Mouse (Mus musculus) heart, adult 18-20 months (tissue): Measurements from ENCODE around the gene Gm6482. TPM values are rescaled to one million over a fixed set of nuclear protein-coding genes. Genes with fewer than 3 reads are reported as not detected.
"Not testable (repeated sequence)": the region's sequence is repeated elsewhere in the genome, so short reads cannot be mapped to it uniquely, and the experiment has no call there.

Experiments used
- DNase-seq, 2 experiments: peaks; one replicate each; pipeline ENCODE4 v3.0.0; 2021 to 2022; ENCODE audit warnings: mixed read lengths in 1 of 2
- long read RNA-seq, 2 experiments: library from polyadenylated mRNA; stranded (forward); transcript quantifications; one replicate each; pipeline ENCODE4 v2.0.0; 2021
- total RNA-seq, 2 experiments: library from RNA; stranded (reverse); gene quantifications; 2 replicates each; pipeline ENCODE4 v1.2.3; 2021

Gene Gm6482
- not detected for total RNA-seq
- long read RNA-seq, experiment 1: 0 reads
- long read RNA-seq, experiment 2: 0 reads

DNA sequence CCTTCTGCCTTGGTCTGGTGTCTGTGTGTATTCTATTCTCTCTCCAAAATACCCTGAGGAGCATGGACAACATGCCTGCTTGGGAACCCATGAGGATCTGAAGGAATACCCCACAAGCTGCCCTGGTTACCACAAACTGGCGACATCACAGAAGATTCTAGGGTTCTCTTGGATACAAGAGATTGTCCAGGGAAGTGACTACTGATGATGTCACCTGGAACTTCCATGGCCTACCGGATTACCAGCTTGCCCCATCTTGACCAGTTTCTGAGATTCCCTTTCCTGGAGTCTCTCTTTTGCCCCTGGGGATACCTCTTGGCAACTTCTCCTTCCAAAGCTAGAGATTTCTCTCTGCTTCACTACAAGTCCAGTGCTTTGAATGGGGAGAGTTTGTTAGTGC, at the start of gene Gm6482:
Gene Gm6482 (minus strand): TSS at position 101 of the 400 bp plus-strand sequence.
- not testable (repeated sequence) for DNase-seq

DNA sequence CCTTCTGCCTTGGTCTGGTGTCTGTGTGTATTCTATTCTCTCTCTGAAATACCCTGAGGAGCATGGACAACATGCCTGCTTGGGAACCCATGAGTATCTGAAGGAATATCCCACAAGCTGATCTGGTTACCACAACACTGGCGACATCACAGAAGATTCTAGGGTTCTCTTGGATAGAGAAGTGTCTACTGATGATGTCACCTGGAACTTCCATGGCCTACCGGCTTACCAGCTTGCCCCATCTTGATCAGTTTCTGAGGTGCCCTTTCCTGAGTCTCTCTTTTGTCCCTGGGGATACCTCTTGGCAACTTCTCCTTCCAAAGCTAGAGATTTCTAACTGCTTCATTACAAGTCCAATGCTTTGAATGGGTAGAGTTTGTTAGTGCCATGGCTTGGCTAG, 45.3 kb upstream of the Gm6482 start, which contains the start of gene Gm7954:
Gene Gm7954 (minus strand): TSS at position 101 of the 400 bp plus-strand sequence.
- DNase-seq: not testable (repeated sequence)

DNA sequence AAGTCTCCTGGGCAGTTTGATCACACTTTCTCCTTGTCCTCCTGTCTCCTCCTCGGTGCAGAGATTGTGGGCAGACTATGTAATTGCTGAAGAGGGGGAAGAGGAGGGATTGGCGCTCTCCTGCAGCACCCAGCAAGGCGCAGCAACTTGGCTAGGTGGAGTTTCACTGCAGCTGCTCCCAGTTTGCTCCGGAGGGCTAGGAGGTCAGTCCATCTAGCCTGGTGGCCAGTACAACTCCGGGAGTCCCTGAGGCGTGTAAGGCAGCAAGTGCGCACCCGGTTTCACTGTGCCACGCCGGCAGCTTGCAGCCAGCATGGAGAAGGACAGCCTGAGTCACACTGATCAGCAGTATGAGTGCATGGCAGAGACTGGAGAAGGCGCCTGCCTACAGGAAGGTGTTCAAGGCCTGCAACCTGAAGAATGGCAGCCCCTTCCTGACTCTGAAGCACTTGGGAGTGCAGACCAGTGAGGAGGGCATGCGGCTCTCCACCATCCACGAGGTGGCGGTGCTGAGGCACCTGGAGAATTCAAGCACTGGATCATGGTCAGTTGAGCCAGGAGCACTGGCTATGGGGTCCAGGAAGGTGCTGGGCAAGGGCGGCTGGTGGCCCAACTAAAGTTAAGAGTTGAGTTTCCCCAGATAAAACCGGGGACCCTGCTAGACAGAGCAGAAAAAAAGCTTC, 17.5 kb upstream of the Gm6482 start:
- DNase-seq: peak; percentile 6 to 13

DNA sequence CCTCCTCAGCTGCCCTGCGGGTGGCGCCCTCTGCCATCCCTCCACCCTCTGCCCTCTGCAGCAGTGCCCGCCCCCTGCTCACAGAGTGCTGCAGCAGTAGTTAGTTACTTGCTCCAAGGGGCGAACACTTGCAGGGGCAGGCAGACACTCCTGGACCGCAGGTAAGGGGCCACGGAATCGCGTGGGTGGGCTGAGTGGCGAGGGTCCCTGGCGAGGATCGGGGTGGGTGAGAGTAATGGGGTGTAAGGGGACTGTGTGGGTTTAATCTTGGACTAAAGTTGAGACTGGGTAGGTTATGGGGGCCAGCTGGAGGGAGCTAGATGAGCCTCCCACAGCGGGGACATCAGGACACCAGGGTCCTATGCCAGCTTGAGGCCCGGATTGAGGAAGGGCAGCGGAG, 16.6 kb upstream of the Gm6482 start:
- DNase-seq: peak in 1 of 2 experiments; percentile 0

DNA sequence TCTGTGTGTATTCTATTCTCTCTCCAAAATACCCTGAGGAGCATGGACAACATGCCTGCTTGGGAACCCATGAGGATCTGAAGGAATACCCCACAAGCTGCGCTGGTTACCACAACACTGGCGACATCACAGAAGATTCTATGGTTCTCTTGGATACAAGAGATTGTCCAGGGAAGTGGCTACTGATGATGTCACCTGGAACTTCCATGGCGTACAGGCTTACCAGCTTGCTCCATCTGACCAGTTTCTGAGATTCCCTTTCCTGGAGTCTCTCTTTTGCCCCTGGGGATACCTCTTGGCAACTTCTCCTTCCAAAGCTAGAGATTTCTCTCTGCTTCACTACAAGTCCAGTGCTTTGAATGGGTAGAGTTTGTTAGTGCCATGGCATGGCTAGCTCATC, 21.8 kb downstream of the Gm6482 start, which contains the start of gene Gm7945:
Gene Gm7945 (minus strand): TSS at position 101 of the 400 bp plus-strand sequence.
- DNase-seq: not testable (repeated sequence)

Other genes starting within 250 kb of the Gm6482 start
- gene Sftpd, start 223.1 kb downstream of the Gm6482 start, total RNA-seq: under 1 TPM in 1 of 2 experiments, not detected in 1; 0.67 TPM
- gene Gm2832, start 129.5 kb downstream of the Gm6482 start, total RNA-seq: not detected
- not detected for gene Gm5798, start 59.7 kb downstream of the Gm6482 start, total RNA-seq
- gene Gm7945, start 21.9 kb downstream of the Gm6482 start, total RNA-seq: not detected
- not detected for gene Gm7954, start 45.2 kb upstream of the Gm6482 start, total RNA-seq
- not detected for gene Gm3486, start 81.2 kb upstream of the Gm6482 start, total RNA-seq
- gene Gm7970, start 147.3 kb upstream of the Gm6482 start, total RNA-seq: not detected
- gene 1700049E17Rik2, start 164.9 kb upstream of the Gm6482 start, total RNA-seq: not detected
- gene Gm3072, start 216.3 kb upstream of the Gm6482 start, total RNA-seq: not detected
- gene Gm3676, start 238.2 kb upstream of the Gm6482 start, total RNA-seq: not detected